Mouse (Mus musculus): ENCODE data around the gene Ankrd23.

DNA sequence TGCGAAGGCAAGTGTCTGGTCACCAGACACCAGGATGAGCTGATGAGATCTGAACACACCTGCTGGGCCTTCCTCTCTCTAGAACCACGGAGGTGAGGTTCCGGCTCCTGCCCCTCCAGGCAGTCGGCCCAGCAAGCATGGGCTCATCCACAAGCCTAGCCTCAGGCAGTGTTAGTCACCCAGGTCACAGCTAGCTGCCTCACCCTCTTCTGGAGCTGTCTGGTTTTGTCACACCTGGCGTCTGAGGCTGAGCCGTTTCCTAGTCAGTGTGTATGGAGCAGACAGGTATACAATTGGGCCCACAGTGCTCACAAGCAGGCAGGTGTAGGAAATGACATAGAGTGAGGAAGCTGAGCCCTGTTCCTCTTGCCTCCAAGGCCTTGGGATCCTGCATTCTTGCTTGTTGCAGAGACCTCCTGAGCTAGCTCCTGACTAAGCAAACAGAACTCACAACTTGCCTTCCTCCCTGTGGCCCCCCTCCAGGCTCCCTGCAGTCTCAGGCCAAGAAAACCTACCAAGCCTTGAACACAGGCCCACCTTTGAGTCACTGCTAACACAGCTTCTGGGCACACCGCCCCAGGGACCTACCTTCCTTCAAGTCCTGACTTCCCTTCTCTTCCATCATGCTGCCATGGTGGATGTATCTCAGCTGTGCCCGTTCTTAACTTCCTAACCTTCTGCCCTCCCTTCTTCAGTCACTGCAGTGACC, 46.9 kb upstream of the Ankrd23 start:
- no peak for TF ChIP-seq BHLHE40 (IDR thresholded peaks at IDR 0.05; ENCODE audit: low read depth, low read length)
- TF ChIP-seq ZNF384 (IDR thresholded peaks at IDR 0.05; ENCODE audit: low read depth, low read length): no peak
- no peak for TF ChIP-seq TBP (conservative IDR thresholded peaks at IDR 0.05; ENCODE audit: low read depth, low read length)
- TF ChIP-seq HCFC1 (IDR thresholded peaks at IDR 0.05; ENCODE audit: low read depth, low read length): no peak
- TF ChIP-seq JUN (IDR thresholded peaks at IDR 0.05; ENCODE audit: insufficient read depth, low read depth, low read length): no peak
- no peak for TF ChIP-seq ETS1 (conservative IDR thresholded peaks at IDR 0.05; ENCODE audit: low read depth, low read length)
- no peak for TF ChIP-seq NELFE (IDR thresholded peaks at IDR 0.05; ENCODE audit: low read depth, low read length)
- TF ChIP-seq UBTF (IDR thresholded peaks at IDR 0.05; ENCODE audit: low read depth, low read length): no peak
- TF ChIP-seq SIN3A (IDR thresholded peaks at IDR 0.05; ENCODE audit: low read length): no peak
- no peak for TF ChIP-seq POLR2A (IDR thresholded peaks at IDR 0.05; ENCODE audit: low read depth, low read length)
- TF ChIP-seq GABPA (IDR thresholded peaks at IDR 0.05; ENCODE audit: insufficient replicate concordance, low read depth, low read length): no peak
- TF ChIP-seq ZMIZ1 (IDR thresholded peaks at IDR 0.05; ENCODE audit: low read depth, low read length): no peak

All from CH12.LX (cell line).